11 mouse cellular contexts compared by ENCODE assay signal in the genomic region with DNA sequence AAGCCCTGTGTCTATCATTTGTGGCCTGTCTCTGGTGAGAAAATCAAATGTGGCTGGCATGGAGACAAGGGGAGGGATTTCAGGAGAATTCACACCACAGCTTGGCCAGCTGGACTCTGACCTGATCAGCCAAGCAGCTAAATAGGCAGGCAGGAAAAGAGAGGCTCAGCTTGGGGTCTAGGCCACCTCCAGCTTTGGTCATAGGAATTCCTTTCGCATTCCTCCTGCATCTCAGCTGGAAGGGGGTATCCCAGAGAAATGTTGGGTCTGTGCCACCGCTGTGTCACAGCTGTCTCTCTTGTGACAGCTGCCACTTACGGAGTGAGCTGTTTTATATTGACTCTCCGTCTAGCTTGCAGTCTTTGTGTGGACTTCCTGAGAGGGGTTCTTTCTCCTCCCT. TPM values are rescaled to one million over a fixed set of nuclear protein-coding genes. Genes with fewer than 3 reads are reported as not detected.
DNase-seq lines count a peak whose midpoint lies in the region; ATAC-seq and TF ChIP-seq lines count a peak whose summit lies in the region.
"Had no signal": no experiment of that assay in that cellular context is flagged by ENCODE, and none has a peak within 500 bp of the region (broad histone marks: within the 10 kb centered on the region; RNA-seq: fewer than 3 reads in every experiment).

No protein-coding gene starts in this region.

- H3K4me3 ChIP-seq in cerebellum, adult 2 months (replicated peaks; ENCODE audit: insufficient read depth, low read depth, low read length), result no peak overlapping the region
- H3K4me3 ChIP-seq in midbrain, embryonic 15.5 days, result no peak overlapping the region

- H3K4me1 ChIP-seq in cerebellum, adult 2 months (ENCODE audit: control insufficient read depth, insufficient read depth, low read length), result peaks cover 44% of the 10 kb centered on the region
- peaks cover 11% of the 10 kb centered on the region; the same call in 1 of the 2 replicates for H3K4me1 ChIP-seq in midbrain, embryonic 15.5 days

- H3K27me3 ChIP-seq in cerebellum, adult 2 months (ENCODE audit: control insufficient read depth, insufficient read depth, low read length), result no peaks in the 10 kb centered on the region
- H3K27me3 ChIP-seq in midbrain, embryonic 15.5 days (replicated peaks), result no peaks in the 10 kb centered on the region

- H3K9ac ChIP-seq in midbrain, embryonic 15.5 days, result no peak overlapping the region

- intact Hi-C loops in left cerebral cortex, postnatal 4 days (cut with DNase I), result no loop called here
- intact Hi-C loops in left cerebral cortex, postnatal 14 days (cut with DNase I), result no loop called here
- intact Hi-C loops in heart, postnatal 25 days (cut with DNase I), result loop anchor here (5.0 kb wide), 1 partner anchor 43 kb away; no protein-coding TSS in a partner anchor

- H3K27ac ChIP-seq in cerebellum, adult 2 months (ENCODE audit: insufficient read depth, low read length), result peak overlapping the region; percentile 93
- 0 out of 2 replicates have a peak overlapping the region, but pooled peaks have one; percentile 29 for H3K27ac ChIP-seq in midbrain, embryonic 15.5 days

- TF ChIP-seq CTCF in cerebellum, adult 2 months (IDR thresholded peaks at IDR 0.05; ENCODE audit: borderline replicate concordance, insufficient read depth, low read depth, low read length), result no peak

- no peaks in the 10 kb centered on the region for H3K9me3 ChIP-seq in midbrain, embryonic 15.5 days

- no peaks in the 10 kb centered on the region for H3K36me3 ChIP-seq in midbrain, embryonic 15.5 days (replicated peaks)

- no peak overlapping the region for H3K4me2 ChIP-seq in midbrain, embryonic 15.5 days

- peak; percentile 81 for DNase-seq in left cerebral cortex, postnatal 4 days
- DNase-seq in left cerebral cortex, postnatal 14 days (ENCODE audit: low spot score in 2 of 2), result no peak
- DNase-seq in cerebellum, adult 2 months, result peak; percentile 87 to 97
- DNase-seq in kidney, adult 11 months, result peak; percentile 85
- no peak for DNase-seq in frontal cortex, postnatal 25 days (ENCODE audit: low spot score in 2 of 2)
- no peak for DNase-seq in right cerebral cortex, postnatal 14 days
- no peak for DNase-seq in heart, postnatal 25 days (ENCODE audit: low spot score)
- DNase-seq: spleen, adult 18-20 months had no signal

- WGBS in cerebellum, adult 2 months, result 4% methylated on average over 4 of the region's 4 CpGs
- 13% methylated on average over 4 of the region's 4 CpGs for WGBS in midbrain, embryonic 15.5 days

- no peak for ATAC-seq in midbrain, embryonic 15.5 days (replicated peaks)

- TF ChIP-seq POLR2A in cerebellum, adult 2 months (IDR thresholded peaks at IDR 0.05; ENCODE audit: borderline replicate concordance, insufficient read depth, low read length), result no peak

RNA-seq across cellular contexts. Expression of gene F830045P16Rik, which starts 8.0 kb away (rescaled TPM):
- under 1 TPM in 1 of 2 experiments, not detected in 1; 0.18 TPM for total RNA-seq in left cerebral cortex, postnatal 4 days (2021)
- total RNA-seq in left cerebral cortex, postnatal 14 days (2021), result under 1 TPM in 1 of 2 experiments, not detected in 1; 0.34 TPM
- polyA plus RNA-seq in cerebellum, adult 2 months (2012; rRNA removed), result 0.13 and 0.15 TPM in 2 replicates
- polyA plus RNA-seq in midbrain, embryonic 15.5 days (2015; fragmentation: Nextera tagmentation; extraction: Ambion mirVana), result not detected in 2 replicates
- total RNA-seq in heart, postnatal 25 days (2021), result not detected
- total RNA-seq: ES-E14 had no signal
- polyA plus RNA-seq: limb, embryonic 11.5 days had no signal

RNA-seq across cellular contexts. Expression of gene Sirpa, which starts 48.2 kb away (rescaled TPM):
- total RNA-seq in left cerebral cortex, postnatal 4 days (2021), result 100 to 1,000 TPM; 110 to 121 TPM
- 100 to 1,000 TPM; 371 to 377 TPM for total RNA-seq in left cerebral cortex, postnatal 14 days (2021)
- polyA plus RNA-seq in cerebellum, adult 2 months (2012; rRNA removed), result 235 and 254 TPM in 2 replicates
- 39.5 and 40.5 TPM in 2 replicates for polyA plus RNA-seq in midbrain, embryonic 15.5 days (2015; fragmentation: Nextera tagmentation; extraction: Ambion mirVana)
- total RNA-seq in heart, postnatal 25 days (2021), result 10 to 100 TPM; 24.6 to 28.1 TPM

Comparison
In these comparisons a context has a peak if more than half of its experiments do, and no peak if none do; other contexts are left out.
1. DNase-seq: peak in left cerebral cortex, postnatal 4 days (single experiment), cerebellum, adult 2 months (2 of 2) and kidney, adult 11 months (single experiment); none in left cerebral cortex, postnatal 14 days (0 of 2), frontal cortex, postnatal 25 days (0 of 2), right cerebral cortex, postnatal 14 days (single experiment) and heart, postnatal 25 days (single experiment).